Mouse (Mus musculus) brain, embryonic 14.5 days (tissue): ENCODE data around the gene Tbl1x. TPM values are rescaled to one million over a fixed set of nuclear protein-coding genes. Genes with fewer than 3 reads are reported as not detected.

ENCODE experiments used
- DNase-seq: peaks from one replicate; pipeline ENCODE4 v3.0.0-alpha.2; 2011; ENCODE audit warnings: low read depth
- CTCF ChIP-seq: fragments of 200-500 bp; IDR thresholded peaks from 2 replicates; pipeline ENCODE4 v1.5.1; 2012; ENCODE audit warnings: inconsistent platforms, mild to moderate bottlenecking, moderate library complexity, borderline replicate concordance; ENCODE audit not compliant: insufficient read depth, insufficient read length; ENCODE audit errors: extremely low read depth
- POLR2A ChIP-seq: fragments of 200-500 bp; IDR thresholded peaks from 2 replicates; pipeline ENCODE4 v1.6.1; 2012; ENCODE audit warnings: mild to moderate bottlenecking, inconsistent platforms, borderline replicate concordance; ENCODE audit not compliant: poor library complexity, insufficient read depth, insufficient read length, severe bottlenecking; ENCODE audit errors: extremely low read depth
- polyA plus RNA-seq: library from polyadenylated mRNA; depleted of rRNA; stranded (reverse); fragments of >200 nt; gene quantifications from 2 replicates; pipeline ENCODE4 v1.2.3, GENCODE M21; 2012

Gene Tbl1x
- polyA plus RNA-seq, 1 experiment, result 51.8 TPM

DNA sequence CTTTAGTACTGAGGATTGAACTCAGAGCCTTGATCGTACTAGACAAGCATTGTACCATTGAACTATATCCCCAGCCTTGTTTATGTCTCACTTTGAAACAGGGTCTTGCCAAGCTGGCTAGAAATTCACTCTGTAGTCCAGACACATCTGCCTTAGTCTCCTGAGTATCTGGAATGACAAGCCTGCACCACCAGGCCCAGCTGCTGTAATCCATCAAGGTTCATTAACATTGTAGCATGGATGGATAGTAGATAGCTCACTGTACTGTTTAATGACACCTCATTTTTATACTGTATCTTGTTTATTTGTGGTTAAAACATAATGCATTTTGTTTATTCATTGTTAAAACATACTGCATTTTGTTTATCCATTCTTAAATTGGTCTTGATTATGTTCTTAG lies 62.9 kb downstream of the Tbl1x start:
- TF ChIP-seq POLR2A, result no peak
- TF ChIP-seq CTCF, result no peak
- DNase-seq, result no peak

DNA sequence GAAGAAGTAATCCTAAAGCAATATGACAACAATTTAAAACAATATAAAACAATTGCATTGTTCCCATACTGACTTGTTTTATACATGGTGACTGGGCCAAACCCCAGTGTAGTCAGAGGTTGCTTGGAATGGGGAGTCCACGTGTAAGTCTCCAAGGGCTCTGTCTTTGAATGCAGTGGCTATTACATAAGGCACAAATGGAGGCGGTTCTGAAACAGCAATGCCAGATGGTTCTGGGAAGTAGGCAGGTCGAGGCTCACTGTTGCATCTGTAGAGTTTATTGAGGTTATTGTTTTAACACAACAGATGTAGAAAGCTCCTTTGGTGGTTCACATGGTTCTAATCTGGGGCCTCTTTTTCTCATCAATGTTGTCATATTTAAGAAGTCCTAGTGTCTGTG lies 66.3 kb downstream of the Tbl1x start:
- TF ChIP-seq POLR2A (no peak), CTCF (no peak)
- no peak for DNase-seq

DNA sequence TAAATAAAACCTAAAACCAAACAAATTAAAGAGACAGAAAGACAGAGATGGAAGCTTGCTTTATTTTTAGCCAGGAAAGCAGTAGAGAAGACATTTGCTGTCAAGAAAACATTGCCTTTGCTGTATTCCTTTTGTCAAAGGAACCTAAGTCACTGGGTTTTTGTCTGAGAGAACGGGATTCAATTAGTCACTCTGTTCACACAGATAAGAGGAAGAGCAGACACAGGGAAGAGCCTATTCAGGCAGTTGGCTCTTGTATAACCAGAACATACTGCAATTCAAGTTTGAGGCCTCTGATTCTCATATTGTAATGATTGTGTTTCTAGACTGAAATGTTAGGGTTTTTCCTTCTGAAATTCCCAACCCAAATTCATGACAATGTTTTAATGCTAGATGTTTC lies 67.4 kb downstream of the Tbl1x start:
- no peak for TF ChIP-seq CTCF
- TF ChIP-seq POLR2A, result no peak
- DNase-seq, result no peak

DNA sequence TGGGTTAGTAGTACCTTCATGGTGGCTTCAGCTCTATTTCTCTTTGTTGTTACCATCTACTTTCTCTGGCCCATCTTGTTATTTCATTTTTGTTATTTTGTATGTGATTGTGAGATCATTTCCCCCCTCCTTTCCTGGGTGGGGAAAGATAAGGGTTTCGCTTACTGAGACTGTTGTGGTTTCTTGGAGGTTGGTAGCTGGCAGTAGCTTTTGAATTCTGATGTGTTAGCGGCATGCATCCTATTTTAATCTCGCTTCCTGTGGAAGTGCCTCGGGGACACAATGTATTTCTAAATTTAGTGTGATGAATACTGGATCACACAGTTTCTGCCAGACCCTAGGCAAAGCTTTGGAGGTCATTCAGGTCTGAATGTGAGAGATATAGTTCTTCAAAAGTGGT lies 69.2 kb downstream of the Tbl1x start:
- TF ChIP-seq POLR2A, result no peak
- no peak for TF ChIP-seq CTCF
- DNase-seq, result no peak

DNA sequence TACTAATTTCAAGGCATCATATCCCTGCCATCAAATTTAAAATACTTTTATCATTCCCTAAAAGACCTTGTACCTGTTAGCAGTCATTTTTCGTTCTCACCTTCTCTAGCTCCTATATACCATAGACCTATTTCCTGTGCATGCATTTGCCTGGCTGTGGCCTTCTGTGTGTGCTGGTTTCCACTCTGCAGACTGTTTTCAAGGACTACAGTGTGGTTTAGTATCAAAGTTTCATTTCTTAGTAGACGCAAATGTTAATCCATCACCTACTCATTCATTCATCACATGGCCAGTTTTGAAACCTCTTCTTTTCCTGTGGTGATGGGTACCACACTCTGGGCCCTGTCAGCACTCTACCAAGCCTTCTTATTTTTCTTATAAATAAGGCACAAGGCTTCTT lies 75.2 kb downstream of the Tbl1x start:
- no peak for TF ChIP-seq CTCF
- no peak for TF ChIP-seq POLR2A
- DNase-seq, result no peak

DNA sequence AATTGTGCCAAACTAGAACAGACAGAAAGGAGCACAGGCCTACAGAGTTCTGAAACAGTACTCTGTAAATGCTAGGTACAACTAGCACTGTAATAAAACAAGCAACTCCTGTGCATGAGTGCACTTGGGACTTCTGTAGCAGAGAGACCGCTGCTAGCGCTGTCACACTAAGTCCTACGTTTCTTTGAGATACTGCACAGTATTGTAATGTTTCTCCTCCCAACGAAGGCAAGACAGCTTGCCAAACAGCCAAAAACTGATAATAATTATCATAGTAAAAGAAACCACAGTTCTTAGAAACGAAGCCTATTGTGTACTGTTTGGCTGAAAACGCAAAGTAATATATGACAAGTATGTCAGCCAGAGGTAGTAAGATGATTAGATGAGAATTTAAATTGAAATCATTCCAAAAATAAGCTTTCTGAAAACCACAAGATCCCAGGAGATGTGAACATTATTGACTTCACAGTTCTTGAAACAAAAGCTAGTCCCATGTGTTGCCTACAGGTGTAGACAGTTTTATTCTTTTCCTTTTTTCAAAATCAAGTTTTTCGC lies 83.9 kb downstream of the Tbl1x start:
- DNase-seq, result no peak
- TF ChIP-seq CTCF (no peak), POLR2A (no peak)

DNA sequence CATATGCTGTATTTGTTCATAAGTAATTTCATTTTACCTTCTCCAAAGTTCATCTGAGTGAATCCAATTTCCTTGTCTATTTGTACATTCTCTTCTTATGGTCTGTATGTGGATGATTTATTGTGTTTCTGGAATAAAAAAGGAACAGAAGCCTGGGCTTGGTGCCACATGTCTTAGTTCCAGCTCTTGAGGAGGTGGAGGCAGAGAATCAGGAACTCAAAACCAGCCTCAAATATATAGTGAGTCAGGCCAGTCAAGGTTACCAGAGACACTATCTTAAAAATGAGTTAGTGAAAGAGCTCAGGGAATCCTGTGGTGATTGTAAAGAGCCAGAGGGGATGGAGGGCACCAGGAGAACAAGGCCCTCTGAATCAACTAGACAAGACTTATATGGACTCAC lies 86.9 kb downstream of the Tbl1x start:
- DNase-seq, result no peak
- TF ChIP-seq POLR2A (no peak), CTCF (no peak)

DNA sequence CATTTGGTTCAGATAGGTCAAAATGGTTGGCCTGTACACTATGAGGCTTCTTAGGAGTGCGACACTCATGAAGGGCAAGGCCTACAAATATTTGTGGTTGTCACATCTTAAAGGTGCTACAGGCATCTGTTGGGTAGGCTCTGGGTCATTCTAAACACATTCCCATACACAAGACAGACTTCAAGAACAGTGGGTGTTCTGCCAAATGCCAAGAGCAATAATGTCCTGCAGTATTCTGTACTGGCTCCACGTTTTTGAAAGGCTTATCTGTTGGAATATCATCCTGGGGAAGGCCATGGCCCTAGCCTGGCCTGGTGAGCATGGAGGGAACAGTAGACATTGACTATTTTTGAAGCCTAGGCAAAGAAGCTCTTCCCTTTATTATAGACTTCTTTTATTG lies 87.9 kb downstream of the Tbl1x start:
- no peak for DNase-seq
- no peak for TF ChIP-seq POLR2A
- TF ChIP-seq CTCF, result no peak

DNA sequence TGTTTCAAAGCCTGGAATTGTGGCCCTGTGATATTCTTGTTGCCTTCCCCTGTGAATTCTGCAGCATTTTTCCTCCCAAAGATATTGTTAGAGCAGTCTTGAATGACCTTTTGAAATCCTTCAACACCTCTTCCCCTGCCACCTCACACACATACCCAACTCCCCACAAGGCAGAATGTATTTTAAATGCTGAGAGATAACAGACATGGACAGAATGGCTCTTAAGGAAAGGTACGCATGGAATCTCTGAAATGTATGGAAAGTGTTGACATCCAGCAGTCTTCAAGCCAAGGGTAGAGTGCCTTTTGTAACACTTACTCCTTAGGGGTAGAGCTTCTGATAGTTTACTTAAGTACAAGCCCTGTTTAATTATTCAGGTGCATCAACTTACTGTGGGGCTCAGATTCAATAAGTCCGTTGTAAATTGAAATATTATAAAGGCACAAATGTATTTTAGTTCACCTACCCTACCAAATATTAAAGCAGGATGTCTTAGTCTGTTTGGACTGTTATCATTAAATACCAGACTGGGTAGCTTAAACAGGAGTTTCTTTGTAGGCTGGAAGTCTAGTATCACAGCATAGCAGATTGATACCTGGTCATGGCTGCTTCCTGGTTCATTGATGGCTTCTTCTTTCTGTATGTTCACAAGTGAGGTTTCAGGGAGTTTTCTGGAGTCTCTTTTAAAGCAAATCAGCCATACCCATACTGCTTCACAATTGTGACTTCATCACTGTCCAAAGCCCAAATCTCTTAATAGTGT lies 92.9 kb downstream of the Tbl1x start:
- TF ChIP-seq CTCF (no peak), POLR2A (no peak)
- no peak for DNase-seq

DNA sequence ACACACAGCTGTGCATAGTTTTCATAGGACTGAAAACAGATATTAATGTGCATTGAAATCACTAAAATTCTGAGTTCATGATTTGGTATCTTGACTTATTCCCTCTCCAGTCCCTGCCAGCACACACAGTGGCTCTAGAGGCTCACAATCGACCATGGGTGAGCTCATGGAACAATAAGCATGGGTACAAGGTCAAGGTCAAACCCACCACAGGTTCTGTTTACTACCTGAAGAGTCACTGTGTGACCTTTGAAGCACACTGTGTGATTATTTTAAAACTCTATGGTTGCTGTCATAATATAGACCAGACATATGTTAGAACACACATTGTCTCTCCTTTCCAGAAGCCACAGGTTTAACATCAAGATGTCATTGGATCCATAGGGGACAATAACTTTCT lies 96.7 kb downstream of the Tbl1x start:
- DNase-seq, result no peak
- TF ChIP-seq POLR2A, result no peak

DNA sequence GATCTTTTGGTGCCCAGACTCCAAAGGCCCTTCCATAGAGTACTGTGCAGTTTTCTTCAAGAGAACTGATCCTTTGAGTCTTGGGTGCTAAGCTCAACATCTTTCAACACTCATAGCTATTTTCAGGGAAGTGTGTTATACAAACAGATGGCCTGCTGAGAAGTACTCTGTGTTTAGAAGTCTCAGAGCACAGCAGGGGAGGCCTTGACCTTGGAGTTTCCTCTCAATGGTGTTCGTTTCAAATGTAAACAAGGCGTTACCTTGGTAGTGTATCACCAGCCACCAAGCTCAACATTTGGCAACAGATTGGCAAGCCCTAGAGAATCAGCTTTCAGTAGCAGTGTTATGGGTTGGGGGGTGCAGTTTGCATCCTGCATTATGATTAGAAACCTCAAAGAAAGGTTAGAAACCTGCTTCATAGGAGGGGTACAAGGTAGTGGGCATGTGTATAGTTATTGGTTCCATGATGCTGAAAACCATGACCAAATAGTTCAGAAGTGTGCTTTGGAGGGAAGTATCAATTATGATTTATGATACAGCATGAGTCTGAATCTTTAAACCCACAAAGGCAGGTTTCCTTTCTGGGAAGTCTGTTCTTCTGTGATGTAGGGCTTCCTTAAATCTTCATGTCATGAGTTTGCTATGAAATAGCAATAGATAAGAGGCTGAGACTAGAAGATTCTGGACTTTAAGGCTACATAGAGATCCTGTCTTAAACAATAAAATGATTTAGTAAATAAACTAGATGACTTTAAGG lies 98.3 kb downstream of the Tbl1x start:
- TF ChIP-seq POLR2A, result no peak
- TF ChIP-seq CTCF, result no peak
- peak; percentile 12 for DNase-seq
